Mouse (Mus musculus) macrophage (primary cell): Measurements from ENCODE around the gene Ppil2. TPM values are rescaled to one million over a fixed set of nuclear protein-coding genes. Genes with fewer than 3 reads are reported as not detected.

Experiments used
- H3K27ac ChIP-seq: fragments of 350-480 bp; formaldehyde crosslinking; 2 replicates; pipeline ENCODE4 v1.9.0; 2021
- H3K36me3 ChIP-seq: fragments of 350-480 bp; formaldehyde crosslinking; 2 replicates; pipeline ENCODE4 v1.9.0; 2021; ENCODE audit errors: inconsistent target
- H3K4me3 ChIP-seq: fragments of 350-480 bp; formaldehyde crosslinking; 2 replicates; pipeline ENCODE4 v1.9.0; 2021; ENCODE audit errors: inconsistent target
- H3K79me2 ChIP-seq: fragments of 350-480 bp; formaldehyde crosslinking; 2 replicates; pipeline ENCODE4 v1.9.0; 2021; ENCODE audit errors: inconsistent target
- WGBS: methylation state at CpG from one replicate; pipeline ENCODE4 v1.1.7; 2026; ENCODE audit warnings: inconsistent platforms; ENCODE audit not compliant: missing documents; 5-methylcytosine and 5-hydroxymethylcytosine counted together
- polyA plus RNA-seq: library from polyadenylated mRNA; stranded (reverse); fragments of 250-400 nt; gene quantifications from 3 replicates; pipeline ENCODE4 v1.2.4, GENCODE M21; 2018; ENCODE audit warnings: inconsistent platforms

Gene Ppil2
- polyA plus RNA-seq, 1 experiment from 2014 or later, result 116 TPM

DNA sequence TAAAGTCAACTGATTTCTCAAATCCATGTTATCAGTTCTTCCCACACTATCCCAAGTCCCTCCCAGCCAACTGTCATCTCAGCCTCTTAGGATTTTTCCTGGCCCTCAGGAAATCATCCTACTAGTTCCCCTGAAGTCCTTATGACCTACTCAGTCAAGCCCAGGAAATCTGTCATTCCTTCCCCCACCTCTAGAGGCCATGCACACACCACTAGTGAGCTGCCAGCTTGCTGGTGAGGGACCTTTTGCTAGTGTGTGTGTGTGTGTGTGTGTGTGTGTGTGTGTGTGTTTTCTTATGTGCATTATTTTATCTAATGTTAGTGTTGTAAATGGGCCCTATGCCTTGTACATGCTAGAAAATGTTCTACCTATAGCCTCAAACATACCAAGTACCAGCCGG lies 16.2 kb upstream of the Ppil2 start:
- no peak overlapping the region for H3K27ac ChIP-seq
- no peak overlapping the region for H3K4me3 ChIP-seq
- WGBS, result 91% methylated on average over 1 of the region's 1 CpGs
- H3K79me2 ChIP-seq, result peaks cover 18% of the 10 kb centered on the region
- no peaks in the 10 kb centered on the region for H3K36me3 ChIP-seq

DNA sequence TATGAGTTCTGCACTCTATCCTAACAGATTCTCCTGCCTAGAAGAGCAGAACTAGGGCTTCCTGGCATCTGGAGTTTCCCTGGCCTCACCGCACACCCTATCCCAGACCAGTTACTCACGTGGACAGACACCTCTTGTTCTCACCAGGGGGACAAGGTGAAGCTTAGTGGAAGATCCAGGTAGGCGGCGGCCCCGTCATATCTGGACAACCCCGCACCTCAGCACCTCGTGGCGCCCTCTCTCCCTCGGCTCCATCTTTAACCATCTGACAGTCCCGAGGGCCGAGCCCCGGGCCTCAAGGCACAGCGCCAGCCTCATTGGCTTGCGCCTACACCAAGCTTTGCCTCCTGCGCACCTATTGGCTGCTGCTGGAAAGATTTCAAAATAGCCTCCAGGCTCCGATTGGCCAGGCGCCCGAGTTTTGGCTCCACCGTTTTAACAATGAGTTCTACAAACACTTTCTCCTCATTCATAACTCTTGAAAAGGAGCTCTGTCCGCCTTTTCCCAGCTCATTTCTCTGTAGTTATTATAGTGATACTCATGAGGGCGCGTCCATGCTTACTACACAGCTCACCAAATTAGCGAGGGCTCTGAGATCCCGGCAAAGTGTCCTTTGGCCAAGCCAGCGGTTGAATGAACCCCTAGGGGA lies 13.9 kb upstream of the Ppil2 start, which contains the start of gene 2610318N02Rik:
Gene 2610318N02Rik, minus strand, starts transcription at position 297 of the 650 bp plus-strand sequence.
- H3K36me3 ChIP-seq, result no peaks in the 10 kb centered on the region
- H3K79me2 ChIP-seq, result no peaks in the 10 kb centered on the region
- peak within 1 kb of the TSS; percentile 55 for H3K4me3 ChIP-seq
- H3K27ac ChIP-seq, result peak within 1 kb of the TSS; percentile 17; the same call in 1 of the 2 replicates
- WGBS, result 2% methylated on average over 25 of the region's 25 CpGs

DNA sequence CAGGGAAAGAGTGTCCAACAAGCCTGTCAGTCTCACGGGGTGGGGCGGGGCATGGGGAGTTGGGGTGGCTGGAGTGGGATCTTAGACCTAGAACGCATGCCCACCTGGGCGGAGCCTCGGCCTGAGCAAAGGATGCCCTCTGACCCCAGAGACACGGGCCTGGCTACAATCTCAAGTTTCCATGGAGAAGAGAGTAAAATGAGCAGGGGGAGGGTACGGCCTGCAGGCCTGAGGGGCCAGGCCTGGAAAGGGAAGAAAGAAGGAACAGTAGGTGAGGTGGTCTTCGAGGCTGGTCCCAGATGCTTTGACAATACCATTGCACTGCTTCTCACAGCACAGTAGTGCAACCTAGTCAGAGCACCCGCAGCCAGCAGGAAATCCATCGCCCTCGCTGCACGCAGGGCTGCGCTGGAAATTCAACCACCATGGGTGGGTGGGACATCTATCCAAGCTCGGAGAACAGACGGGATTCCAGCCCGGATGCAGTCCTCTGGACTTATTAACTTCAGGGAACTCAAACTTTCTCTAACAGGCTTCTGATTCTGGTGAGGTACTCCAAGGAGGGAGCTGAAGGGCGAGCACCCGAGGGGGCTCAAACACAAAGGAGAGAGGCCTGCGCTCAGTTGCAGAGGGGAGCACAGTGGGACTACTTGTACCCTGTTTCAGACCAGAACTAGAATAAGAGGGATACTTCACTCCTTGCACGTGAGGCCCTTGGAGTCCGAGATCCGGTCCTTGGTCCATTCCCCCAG lies 13.2 kb upstream of the Ppil2 start:
- H3K36me3 ChIP-seq, result no peaks in the 10 kb centered on the region
- WGBS, result 33% methylated on average over 22 of the region's 22 CpGs
- no peaks in the 10 kb centered on the region for H3K79me2 ChIP-seq
- peak overlapping the region; percentile 55 for H3K4me3 ChIP-seq
- peak overlapping the region; percentile 17; the same call in 1 of the 2 replicates for H3K27ac ChIP-seq

DNA sequence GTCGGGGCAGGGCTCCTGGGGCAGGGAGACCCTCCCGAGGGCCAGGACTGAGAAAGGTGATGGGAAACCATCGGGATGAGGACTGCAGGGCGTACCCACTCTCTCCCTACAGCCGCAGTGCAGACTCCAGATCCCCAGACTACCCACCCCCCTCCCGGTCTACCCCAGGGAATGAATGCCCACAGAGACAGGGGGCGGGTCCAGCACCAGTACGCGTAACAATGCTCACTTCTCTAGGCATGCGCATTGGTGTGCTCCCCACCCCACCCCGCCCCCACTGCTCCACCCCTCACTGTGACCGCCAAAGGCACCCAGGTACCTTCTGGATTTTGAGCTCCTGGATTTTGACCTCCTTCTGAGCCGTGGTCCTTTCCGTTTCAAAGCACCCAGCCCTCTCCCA lies 10.5 kb upstream of the Ppil2 start:
- whole genome bisulfite sequencing, result 96% methylated on average over 13 of the region's 14 CpGs
- no peaks in the 10 kb centered on the region for H3K36me3 ChIP-seq

DNA sequence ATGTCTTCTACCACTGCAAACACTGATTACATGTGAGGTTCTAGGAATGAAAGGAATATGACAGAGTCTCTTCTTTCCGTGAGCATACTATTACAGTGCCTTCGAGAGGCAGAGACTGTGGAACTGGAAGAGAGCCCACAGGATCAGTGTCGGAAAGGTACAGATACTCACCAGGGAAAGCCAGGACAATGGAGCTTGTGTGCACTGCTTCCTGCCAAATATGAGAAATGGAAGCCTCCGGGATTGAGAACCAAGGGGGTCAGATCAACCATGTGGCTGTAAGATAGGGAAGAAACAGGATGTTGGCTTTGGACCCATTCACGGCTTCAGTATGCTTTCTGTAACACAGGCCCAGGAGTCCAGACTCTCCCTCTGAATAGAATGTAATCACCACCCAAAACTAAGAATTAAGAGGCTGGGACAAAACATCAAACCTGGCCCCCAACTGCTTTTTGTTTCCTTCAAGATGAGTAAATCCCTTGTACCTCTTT lies 6.3 kb upstream of the Ppil2 start:
- Histone ChIP-seq H3K79me2 (no peaks in the 10 kb centered on the region), H3K36me3 (no peaks in the 10 kb centered on the region), H3K27ac (no peak overlapping the region), H3K4me3 (no peak overlapping the region)
- 93% methylated on average over 5 of the region's 5 CpGs for WGBS

More for the DNA sequence above, 10.5 kb upstream of the Ppil2 start:
- Histone ChIP-seq H3K4me3 (no peak overlapping the region), H3K79me2 (no peaks in the 10 kb centered on the region), H3K27ac (no peak overlapping the region)

DNA sequence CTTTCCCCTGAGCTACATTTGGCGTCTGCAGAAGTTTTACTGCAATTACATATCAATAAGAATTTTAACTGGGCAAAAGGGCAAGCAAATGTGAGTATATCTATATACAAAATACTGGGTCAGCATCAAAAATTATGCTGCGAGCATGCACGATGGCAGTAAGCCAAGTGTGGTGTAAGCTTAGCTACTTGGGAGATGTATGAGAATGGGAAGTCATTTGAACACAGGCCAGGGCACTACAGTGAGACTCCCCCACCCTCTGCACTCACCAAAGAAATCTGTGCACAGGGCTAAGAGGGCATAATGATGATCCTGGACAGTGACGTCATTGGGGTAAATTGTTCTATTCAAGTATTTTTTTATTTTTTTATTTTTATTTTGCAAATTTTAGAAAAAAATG lies 6.5 kb downstream of the Ppil2 start:
- H3K79me2 ChIP-seq, result peaks cover 74% of the 10 kb centered on the region
- WGBS, result 85% methylated on average over 4 of the region's 4 CpGs
- no peak overlapping the region for H3K27ac ChIP-seq
- H3K4me3 ChIP-seq, result no peak overlapping the region
- peaks cover 82% of the 10 kb centered on the region for H3K36me3 ChIP-seq

DNA sequence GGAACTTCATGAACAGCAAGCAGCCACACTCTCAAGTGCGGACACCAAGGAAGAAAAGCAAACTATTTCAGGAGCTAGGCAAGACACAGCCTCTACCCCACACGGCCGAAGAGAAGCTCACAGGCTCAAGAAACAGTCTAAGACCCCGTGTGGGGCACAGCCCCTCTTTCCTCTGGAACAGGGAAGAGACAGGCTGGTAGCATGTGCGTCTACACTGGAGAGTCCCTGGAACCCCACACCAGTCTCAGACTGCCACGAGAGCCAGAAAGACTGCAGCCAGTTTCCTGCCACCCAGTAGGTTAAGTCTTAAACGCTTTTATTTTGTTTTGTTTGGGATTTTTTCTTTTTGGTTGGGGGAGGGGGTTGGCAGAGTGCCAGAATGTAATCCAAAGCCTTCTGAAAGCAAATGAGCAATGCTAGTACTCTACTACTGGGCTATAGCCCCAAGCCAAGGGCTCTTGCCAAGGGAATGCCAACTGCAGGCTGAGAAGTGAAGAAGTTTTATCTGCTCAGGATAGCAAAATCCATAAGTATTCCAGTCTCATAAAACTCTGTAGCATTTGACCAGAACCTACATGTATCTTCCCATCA lies 8.3 kb downstream of the Ppil2 start:
- Histone ChIP-seq H3K36me3 (peaks cover 88% of the 10 kb centered on the region), H3K79me2 (peaks cover 55% of the 10 kb centered on the region; the same call in 1 of the 2 replicates), H3K4me3 (no peak overlapping the region), H3K27ac (no peak overlapping the region)
- 88% methylated on average over 7 of the region's 7 CpGs for WGBS

DNA sequence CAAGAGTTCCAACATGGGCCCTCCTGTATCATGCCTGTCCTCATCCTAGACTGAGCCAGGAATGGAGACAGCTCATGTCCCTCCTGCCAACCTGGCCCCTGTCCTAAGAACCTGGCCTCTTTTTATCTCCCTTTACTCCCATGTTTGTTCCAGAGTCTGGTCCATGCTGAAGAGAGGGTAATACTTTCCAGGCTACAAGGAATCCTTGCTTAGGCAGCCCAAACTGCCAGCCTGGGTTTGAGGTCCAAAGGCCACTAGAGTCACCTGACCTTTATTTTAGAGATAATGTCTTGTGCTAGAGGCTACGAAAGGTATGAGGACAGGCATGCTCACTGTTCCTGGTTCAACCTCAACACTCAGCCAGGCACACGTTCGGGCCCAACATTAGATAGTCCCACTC lies 14.1 kb downstream of the Ppil2 start:
- 97% methylated on average over 3 of the region's 3 CpGs for WGBS
- Histone ChIP-seq H3K79me2 (peaks cover 6% of the 10 kb centered on the region; the same call in 1 of the 2 replicates), H3K36me3 (peaks cover 91% of the 10 kb centered on the region), H3K27ac (no peak overlapping the region), H3K4me3 (no peak overlapping the region)

DNA sequence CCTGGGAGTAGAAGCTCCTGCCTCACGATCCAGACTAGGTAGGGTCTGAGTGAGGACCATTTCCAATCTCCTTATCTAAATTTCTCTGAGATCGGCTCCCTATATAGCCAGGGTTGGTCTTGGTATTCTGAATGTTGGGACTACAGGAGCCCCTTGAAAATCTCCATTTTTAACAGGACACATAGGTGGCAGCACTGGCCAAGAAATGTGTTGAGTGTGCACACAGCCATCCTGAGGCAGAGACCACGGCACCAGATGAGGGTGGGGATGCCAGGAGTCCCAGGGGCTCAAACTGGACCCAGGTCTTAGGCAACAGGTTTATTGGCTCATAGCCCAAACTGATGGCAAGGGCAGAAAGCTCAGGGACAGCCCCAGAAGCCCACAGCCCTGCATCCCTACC lies 22.7 kb downstream of the Ppil2 start:
- no peak overlapping the region for H3K27ac ChIP-seq
- H3K36me3 ChIP-seq, result peaks cover 92% of the 10 kb centered on the region
- no peaks in the 10 kb centered on the region for H3K79me2 ChIP-seq
- WGBS, result 91% methylated on average over 3 of the region's 3 CpGs
- no peak overlapping the region for H3K4me3 ChIP-seq

DNA sequence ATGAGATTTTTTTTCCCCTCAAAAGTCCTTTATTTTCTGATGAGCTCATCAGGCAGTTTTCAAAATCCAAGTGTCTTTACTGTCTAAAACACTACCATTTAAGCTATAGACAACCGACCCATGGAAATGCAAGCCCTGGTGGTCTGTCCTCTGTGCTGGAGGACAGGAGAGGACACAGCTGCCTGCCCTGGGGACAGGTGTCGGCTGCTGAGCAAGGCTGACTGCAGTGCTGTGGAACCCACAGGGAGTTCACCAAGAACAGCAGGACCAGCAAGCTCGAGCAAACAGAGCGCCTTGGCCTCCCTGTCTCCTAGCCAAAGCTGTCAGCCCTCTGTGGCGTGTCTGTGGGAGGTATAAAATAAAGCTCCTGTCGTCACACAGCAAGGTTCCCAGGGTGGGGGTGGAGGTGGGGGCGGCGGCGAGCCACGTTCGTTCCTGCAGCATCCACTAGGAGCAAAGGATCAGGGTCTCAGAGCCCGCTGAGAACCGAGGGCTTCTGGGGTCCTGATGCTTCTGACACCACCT lies 24.3 kb downstream of the Ppil2 start:
- no peak overlapping the region for H3K4me3 ChIP-seq
- peaks cover 89% of the 10 kb centered on the region for H3K36me3 ChIP-seq

DNA sequence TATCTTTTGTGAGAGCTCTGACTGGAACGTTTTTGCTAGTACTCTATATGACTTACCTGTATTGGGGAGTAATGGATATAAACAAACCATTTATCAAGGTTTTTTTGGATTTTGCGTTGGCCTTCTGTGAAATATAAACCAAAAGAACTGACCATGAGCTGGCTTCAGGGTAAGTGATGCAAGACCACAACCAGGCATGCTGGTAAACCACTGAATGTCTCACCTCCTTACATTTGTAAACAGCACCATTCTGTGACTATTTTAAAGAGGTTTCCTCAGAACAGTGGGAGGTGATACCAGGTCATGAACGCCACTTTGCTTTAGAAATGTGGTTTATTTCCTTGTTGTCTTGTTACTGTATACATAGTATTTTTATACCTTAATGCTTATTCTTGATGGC lies 24.8 kb downstream of the Ppil2 start:
- no peak overlapping the region for H3K27ac ChIP-seq
- H3K79me2 ChIP-seq, result no peaks in the 10 kb centered on the region
- H3K4me3 ChIP-seq, result no peak overlapping the region
- 73% methylated on average over 3 of the region's 3 CpGs for WGBS
- peaks cover 89% of the 10 kb centered on the region for H3K36me3 ChIP-seq

More for the DNA sequence above, 24.3 kb downstream of the Ppil2 start:
- Histone ChIP-seq H3K27ac (no peak overlapping the region), H3K79me2 (no peaks in the 10 kb centered on the region)
- WGBS, result 93% methylated on average over 13 of the region's 13 CpGs

DNA sequence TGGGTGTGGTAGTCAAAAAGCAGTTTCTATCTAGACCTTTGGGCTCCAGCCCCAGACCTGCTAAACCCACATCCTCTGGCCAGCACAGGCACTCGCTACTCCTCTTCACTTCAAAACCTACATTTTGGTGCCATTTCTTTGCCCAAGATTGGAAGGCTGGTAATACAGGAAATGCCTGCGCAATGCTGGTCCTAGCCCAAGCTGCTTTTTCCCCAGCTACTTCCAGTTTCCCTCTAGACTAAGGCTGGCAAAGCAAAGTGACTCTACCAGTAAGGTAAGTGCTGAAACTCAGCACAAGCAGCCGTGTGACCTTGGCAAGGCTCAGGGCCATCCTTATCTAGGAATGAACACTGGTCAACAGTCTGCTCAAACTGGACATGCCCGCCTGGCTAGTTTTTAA lies 25.4 kb downstream of the Ppil2 start:
- no peak overlapping the region for H3K27ac ChIP-seq
- H3K36me3 ChIP-seq, result peaks cover 87% of the 10 kb centered on the region
- 54% methylated on average over 4 of the region's 4 CpGs for WGBS
- no peak overlapping the region for H3K4me3 ChIP-seq
- no peaks in the 10 kb centered on the region for H3K79me2 ChIP-seq

DNA sequence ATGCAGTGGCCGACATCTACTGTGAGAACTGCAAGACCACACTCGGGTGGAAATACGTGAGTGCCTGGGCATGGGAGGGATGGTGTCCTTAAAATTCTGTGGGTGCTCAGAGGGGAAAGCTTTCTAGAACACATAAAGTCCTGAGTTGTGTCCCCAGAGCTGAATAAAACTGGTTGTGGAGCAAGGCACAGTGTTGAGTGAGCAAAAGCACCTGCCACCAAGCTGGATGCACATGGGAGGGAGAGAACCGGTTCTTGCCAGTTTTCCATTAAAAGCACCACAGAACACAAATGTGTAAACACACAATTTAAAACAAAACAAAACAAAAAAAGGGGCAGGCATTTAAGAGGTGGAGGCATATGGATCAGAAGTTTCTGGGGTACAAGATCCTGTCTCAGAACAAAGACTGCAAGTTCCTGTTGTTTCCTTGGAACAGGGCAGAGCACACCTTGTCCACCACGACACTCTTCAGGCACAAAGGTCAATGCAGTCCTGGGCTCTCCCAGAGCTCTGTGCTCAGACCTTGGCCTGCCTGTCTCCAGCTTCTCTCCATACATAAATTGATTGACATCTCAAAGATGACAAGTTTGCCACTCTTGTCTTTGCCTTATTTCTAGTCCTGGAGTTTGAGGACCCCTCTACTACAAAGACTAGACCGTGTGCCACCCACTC lies 28.8 kb downstream of the Ppil2 start:
- H3K4me3 ChIP-seq, result no peak overlapping the region
- H3K36me3 ChIP-seq, result peaks cover 53% of the 10 kb centered on the region
- 98% methylated on average over 6 of the region's 6 CpGs for WGBS
- H3K27ac ChIP-seq, result no peak overlapping the region
- H3K79me2 ChIP-seq, result no peaks in the 10 kb centered on the region

DNA sequence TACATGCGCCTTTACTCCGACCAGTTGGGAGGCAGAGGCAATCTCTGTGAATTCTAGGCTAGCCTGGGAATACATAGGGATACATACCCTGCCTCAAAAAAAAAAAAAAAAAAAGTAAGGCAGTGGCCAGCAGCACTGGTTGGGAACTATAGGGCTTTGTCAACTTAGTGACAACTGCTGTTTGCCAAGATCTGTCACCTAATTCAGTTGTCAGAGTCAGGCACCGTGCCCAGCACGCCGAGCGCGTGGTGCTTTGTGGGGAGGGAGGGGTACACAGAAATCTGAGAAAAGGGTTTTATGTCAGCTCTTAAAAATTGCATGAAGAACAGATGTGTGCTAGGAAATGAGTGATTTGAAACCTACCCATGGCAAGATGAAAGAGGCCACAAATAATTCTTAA lies 33.0 kb downstream of the Ppil2 start:
- H3K79me2 ChIP-seq, result no peaks in the 10 kb centered on the region
- WGBS, result 98% methylated on average over 7 of the region's 7 CpGs
- peaks cover 17% of the 10 kb centered on the region; the same call in 1 of the 2 replicates for H3K36me3 ChIP-seq
- no peak overlapping the region for H3K4me3 ChIP-seq
- no peak overlapping the region for H3K27ac ChIP-seq
